Mouse (Mus musculus) ES-E14 (cell line): Measurements from ENCODE around the gene Gnas. TPM values are rescaled to one million over a fixed set of nuclear protein-coding genes. Genes with fewer than 3 reads are reported as not detected.
A peak's percentile ranks its signal among the peaks of the same experiment; 100 is the strongest.

Source experiments
- DNase-seq: peaks from one replicate; pipeline ENCODE4 v3.0.0-alpha.2; 2013; ENCODE audit warnings: low read depth, low spot score
- H3K27ac ChIP-seq: 2 replicates; pipeline ENCODE4 v1.5.1; 2012; ENCODE audit warnings: low read depth, mild to moderate bottlenecking, low read length, moderate library complexity, mixed read lengths; ENCODE audit not compliant: poor library complexity, insufficient read depth, severe bottlenecking
- H3K36me3 ChIP-seq: 2 replicates; pipeline ENCODE4 v1.6.1; 2012; ENCODE audit warnings: mild to moderate bottlenecking, low read length, moderate library complexity, mixed read lengths; ENCODE audit not compliant: control insufficient read depth, poor library complexity, insufficient read depth, severe bottlenecking
- H3K4me1 ChIP-seq, 2 experiments: fragments of 150-350 bp in 1 of 2; sonication (generic) in 1 of 2; 2 replicates each; pipeline ENCODE4 v1.6.1; 2012; ENCODE audit warnings: low read length in 2 of 2, mild to moderate bottlenecking in 1 of 2, mixed read lengths in 1 of 2; ENCODE audit not compliant: control insufficient read depth in 2 of 2, insufficient read depth in 2 of 2, poor library complexity in 1 of 2
- H3K4me3 ChIP-seq, 2 experiments: fragments of 150-350 bp in 1 of 2; sonication (generic) in 1 of 2; 2 replicates each; pipeline ENCODE4 v1.5.1; 2012; ENCODE audit warnings: low read length in 2 of 2, low read depth in 1 of 2, mild to moderate bottlenecking in 1 of 2, mixed read lengths in 1 of 2; ENCODE audit not compliant: insufficient read depth in 1 of 2, poor library complexity in 1 of 2, severe bottlenecking in 1 of 2
- H3K9ac ChIP-seq: 2 replicates; pipeline ENCODE4 v1.6.1; 2012; ENCODE audit warnings: low read depth, mild to moderate bottlenecking, low read length, mixed read lengths; ENCODE audit not compliant: poor library complexity, insufficient read depth, severe bottlenecking
- H3K9me3 ChIP-seq: fragments of 150-350 bp; sonication (generic); 2 replicates; pipeline ENCODE4 v1.6.1; 2012; ENCODE audit warnings: low read depth, mild to moderate bottlenecking, low read length; ENCODE audit not compliant: control insufficient read depth, insufficient read depth
- CHD2 ChIP-seq: IDR thresholded peaks from 2 replicates; pipeline ENCODE4 v1.6.1; 2014; ENCODE audit warnings: mild to moderate bottlenecking, low read depth, low read length, inconsistent platforms
- HCFC1 ChIP-seq: IDR thresholded peaks from 2 replicates; pipeline ENCODE4 v1.6.1; 2012; ENCODE audit warnings: low read length, inconsistent platforms, borderline replicate concordance; ENCODE audit not compliant: insufficient read depth
- MAFK ChIP-seq: IDR thresholded peaks from 2 replicates; pipeline ENCODE4 v1.6.1; 2014; ENCODE audit warnings: mild to moderate bottlenecking, low read depth, low read length, inconsistent platforms; ENCODE audit not compliant: insufficient read depth
- ZC3H11A ChIP-seq: IDR thresholded peaks from 2 replicates; pipeline ENCODE4 v1.6.1; 2012; ENCODE audit warnings: low read depth, mild to moderate bottlenecking, inconsistent platforms, low read length, borderline replicate concordance
- ZNF384 ChIP-seq: IDR thresholded peaks from 2 replicates; pipeline ENCODE4 v1.6.1; 2012; ENCODE audit warnings: low read depth, low read length, inconsistent platforms
- in situ Hi-C, 2 experiments: fragments of 600-800 bp; cut with MboI; formaldehyde crosslinking; loops; one replicate each; pipeline ENCODE4 v1.15.1; 2025; ENCODE audit warnings: low sequenced_read_pairs in 2 of 2, inconsistent platforms in 1 of 2; ENCODE audit not compliant: unreplicated experiment in 2 of 2
- total RNA-seq: library from RNA; depleted of rRNA; stranded (reverse); fragments of 300-350 nt; gene quantifications from 2 replicates; pipeline ENCODE4 v1.2.3, GENCODE M21; 2012

Gene Gnas
- total RNA-seq, 1 experiment: 202 TPM

- peaks cover 42% of the 10 kb centered on the region for H3K36me3 ChIP-seq
- in situ Hi-C loops: loop anchor here in 1 of 2 experiments (25.0 kb wide), 1 partner anchor 701 kb away; the partner anchor contains the start of gene Ankrd60
- H3K4me1 ChIP-seq: peaks cover 4 to 14% of the 10 kb centered on the region in 2 experiments; a peak in 3 of 4 replicates
- DNase-seq: no peak
- peak overlapping the region; percentile 76; the same call in 1 of the 2 replicates for H3K27ac ChIP-seq
- no peaks in the 10 kb centered on the region for H3K9me3 ChIP-seq
- H3K9ac ChIP-seq: 0 out of 2 replicates have a peak overlapping the region, but pooled peaks have one; percentile 10
- peak overlapping the region; percentile 32 to 81 for H3K4me3 ChIP-seq
- TF ChIP-seq HCFC1 (no peak), ZNF384 (no peak), ZC3H11A (no peak), MAFK (no peak), CHD2 (no peak)
Observed at GRCm38 (mm10) chr2:174287921-174288320, 3.8 kb downstream of the Gnas start.

DNA sequence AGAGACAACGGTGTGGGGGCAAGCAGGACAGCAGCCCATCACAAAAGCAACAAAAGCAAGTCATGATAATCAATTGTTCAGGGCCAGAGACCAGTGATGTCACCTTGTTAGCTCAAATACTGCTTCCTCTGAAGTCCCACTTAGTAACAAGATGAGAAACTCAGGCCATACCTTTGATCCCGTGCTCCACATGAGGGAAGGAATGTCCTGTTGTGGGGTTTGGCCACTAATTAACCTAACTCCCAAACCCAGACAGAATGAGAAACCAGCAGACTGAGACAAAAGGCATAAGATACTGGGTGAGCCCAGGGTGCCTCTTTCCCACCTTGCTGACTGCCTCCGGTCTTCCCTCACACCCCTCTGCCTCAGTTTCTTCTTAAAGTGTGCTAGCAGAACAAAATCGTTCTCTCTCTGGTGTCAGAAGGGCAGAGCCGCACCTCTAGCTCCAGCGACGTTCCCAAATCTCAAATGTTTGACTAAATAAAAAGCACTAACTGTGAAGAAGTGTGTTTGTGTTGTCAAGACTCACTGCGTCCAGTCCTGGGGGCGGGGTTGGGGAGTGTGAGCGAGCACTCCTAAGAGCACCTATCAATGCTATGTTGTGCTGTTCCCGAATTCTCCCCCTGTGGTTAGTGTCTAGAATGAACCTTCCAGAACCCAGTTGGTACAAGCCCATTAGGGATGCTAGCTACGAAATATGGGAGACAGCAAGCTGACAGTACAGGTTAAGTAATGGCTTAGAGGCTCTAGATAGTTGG is 4.7 kb downstream of the Gnas start:
- H3K36me3 ChIP-seq: peaks cover 40% of the 10 kb centered on the region
- peaks cover 4 to 12% of the 10 kb centered on the region in 2 experiments; a peak in 3 of 4 replicates for H3K4me1 ChIP-seq
- H3K27ac ChIP-seq: peak overlapping the region; percentile 14
- in situ Hi-C loops: loop anchor here in 1 of 2 experiments (25.0 kb wide), 1 partner anchor 702 kb away; the partner anchor contains the start of gene Ankrd60
- no peaks in the 10 kb centered on the region for H3K9me3 ChIP-seq
- no peak for DNase-seq
- no peak overlapping the region for H3K4me3 ChIP-seq
- no peak; the same call in 1 of the 2 replicates for TF ChIP-seq CHD2
- TF ChIP-seq HCFC1: no peak
- TF ChIP-seq ZNF384: no peak
- no peak overlapping the region for H3K9ac ChIP-seq

DNA sequence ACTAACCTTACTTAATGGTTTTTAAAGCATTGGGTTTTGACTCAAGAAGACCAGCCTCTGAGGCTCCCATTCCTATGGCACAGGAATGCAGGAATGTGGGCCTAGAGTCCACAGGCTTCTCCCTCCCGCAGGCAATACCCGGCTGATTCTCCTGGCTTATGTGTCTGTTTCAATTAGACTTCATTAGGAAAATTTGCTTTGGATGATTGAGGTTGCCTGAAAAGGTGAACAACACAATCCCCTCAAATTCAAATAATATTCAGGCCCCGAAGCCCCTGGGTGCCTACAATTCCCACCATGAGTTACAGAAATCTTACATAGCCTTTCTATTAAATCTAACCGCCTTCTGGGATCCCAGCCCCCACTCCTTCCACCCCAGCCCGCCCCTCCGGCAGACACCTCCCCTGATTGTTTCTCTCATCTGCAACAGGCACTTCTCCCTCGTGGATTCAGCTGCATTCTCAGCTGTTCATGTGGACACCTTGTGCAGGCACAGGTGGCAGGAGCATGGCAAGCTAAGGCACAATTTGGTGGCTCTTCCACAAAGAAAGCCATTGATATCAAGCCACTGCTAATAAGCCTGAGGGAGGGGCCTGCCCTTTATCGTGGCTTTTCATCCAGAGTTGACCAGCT is 7.0 kb downstream of the Gnas start:
- Histone ChIP-seq H3K4me1 (peaks cover 4 to 12% of the 10 kb centered on the region in 2 experiments; a peak in 3 of 4 replicates), H3K27ac (no peak overlapping the region), H3K9me3 (no peaks in the 10 kb centered on the region), H3K9ac (no peak overlapping the region), H3K36me3 (peaks cover 34% of the 10 kb centered on the region), H3K4me3 (peak overlapping the region in 1 of 2 experiments; percentile 19; a peak in 1 of 4 replicates)
- TF ChIP-seq HCFC1 (no peak), ZC3H11A (no peak), MAFK (no peak), ZNF384 (no peak), CHD2 (no peak)
- no peak for DNase-seq
- in situ Hi-C loops: loop anchor here in 1 of 2 experiments (25.0 kb wide), 1 partner anchor 704 kb away; the partner anchor contains the start of gene Ankrd60

GRCm38 (mm10) chr2:174291662-174292030 is 7.5 kb downstream of the Gnas start:
- in situ Hi-C loops: loop anchor here in 1 of 2 experiments (25.0 kb wide), 1 partner anchor 704 kb away; the partner anchor contains the start of gene Ankrd60
- H3K36me3 ChIP-seq: peaks cover 31% of the 10 kb centered on the region
- H3K27ac ChIP-seq: no peak overlapping the region
- H3K9me3 ChIP-seq: no peaks in the 10 kb centered on the region
- no peak for DNase-seq
- TF ChIP-seq MAFK (no peak), ZNF384 (no peak), ZC3H11A (no peak), HCFC1 (no peak), CHD2 (no peak)
- H3K9ac ChIP-seq: no peak overlapping the region
- H3K4me1 ChIP-seq: peaks cover 4 to 10% of the 10 kb centered on the region in 2 experiments; a peak in 3 of 4 replicates
- H3K4me3 ChIP-seq: peak overlapping the region in 1 of 2 experiments; percentile 19; a peak in 1 of 4 replicates
